Mouse (Mus musculus): ENCODE results near the gene Slco2a1. TPM values are rescaled to one million over a fixed set of nuclear protein-coding genes. Genes with fewer than 3 reads are reported as not detected.

The Slco2a1 gene
- polyA plus RNA-seq, 1 experiment from 2014 or later: 11.2 TPM

GRCm38 (mm10) chr9:102980420-102980819 is 8.1 kb upstream of the Slco2a1 start:
- no peak overlapping the region for H3K9ac ChIP-seq (replicated peaks)
- DNase-seq: no peak
- H3K4me3 ChIP-seq (ENCODE audit: low read depth, low read length): no peak overlapping the region
- no peaks in the 10 kb centered on the region for H3K9me3 ChIP-seq (ENCODE audit: low read length)
- H3K27ac ChIP-seq (ENCODE audit: low read depth): peak overlapping the region; percentile 67
- H3K36me3 ChIP-seq (replicated peaks; ENCODE audit: insufficient read depth, low read length): no peaks in the 10 kb centered on the region
- H3K4me2 ChIP-seq (ENCODE audit: low read depth, low read length): no peak overlapping the region
- WGBS (ENCODE audit: insufficient replicate concordance): 62% methylated on average over 5 of the region's 5 CpGs
- ATAC-seq: peak; percentile 67
- H3K27me3 ChIP-seq (ENCODE audit: insufficient read depth, low read length): no peaks in the 10 kb centered on the region
- H3K4me1 ChIP-seq (ENCODE audit: insufficient read depth): peaks cover 39% of the 10 kb centered on the region
- TF ChIP-seq CTCF (IDR thresholded peaks at IDR 0.05; ENCODE audit: low read depth) (no peak), EP300 (IDR thresholded peaks at IDR 0.05; ENCODE audit: low read depth) (no peak)

- no peak for ATAC-seq
- H3K27me3 ChIP-seq (ENCODE audit: insufficient read depth, low read length): no peaks in the 10 kb centered on the region
- no peak for TF ChIP-seq EP300 (IDR thresholded peaks at IDR 0.05; ENCODE audit: low read depth)
- TF ChIP-seq CTCF (IDR thresholded peaks at IDR 0.05; ENCODE audit: low read depth): no peak
- peaks cover 45% of the 10 kb centered on the region for H3K4me1 ChIP-seq (ENCODE audit: insufficient read depth)
- H3K36me3 ChIP-seq (replicated peaks; ENCODE audit: insufficient read depth, low read length): no peaks in the 10 kb centered on the region
- H3K4me2 ChIP-seq (ENCODE audit: low read depth, low read length): no peak overlapping the region
- no peak overlapping the region for H3K27ac ChIP-seq (ENCODE audit: low read depth)
- H3K9ac ChIP-seq (replicated peaks): no peak overlapping the region
- WGBS (ENCODE audit: insufficient replicate concordance): 82% methylated on average over 2 of the region's 2 CpGs
- no peak for DNase-seq
- no peak overlapping the region for H3K4me3 ChIP-seq (ENCODE audit: low read depth, low read length)
- no peaks in the 10 kb centered on the region for H3K9me3 ChIP-seq (ENCODE audit: low read length)
These were observed 6.7 kb upstream of the Slco2a1 start for GRCm38 (mm10) chr9:102981791-102982190.

- 51% methylated on average over 3 of the region's 3 CpGs for WGBS (ENCODE audit: insufficient replicate concordance)
- Histone ChIP-seq H3K4me2 (ENCODE audit: low read depth, low read length) (no peak overlapping the region), H3K9ac (replicated peaks) (no peak overlapping the region), H3K27ac (ENCODE audit: low read depth) (no peak overlapping the region), H3K4me3 (ENCODE audit: low read depth, low read length) (no peak overlapping the region), H3K9me3 (ENCODE audit: low read length) (no peaks in the 10 kb centered on the region), H3K4me1 (ENCODE audit: insufficient read depth) (peaks cover 45% of the 10 kb centered on the region), H3K36me3 (replicated peaks; ENCODE audit: insufficient read depth, low read length) (no peaks in the 10 kb centered on the region), H3K27me3 (ENCODE audit: insufficient read depth, low read length) (no peaks in the 10 kb centered on the region)
- ATAC-seq (no peak), DNase-seq (peak; percentile 64)
- no peak for TF ChIP-seq EP300 (IDR thresholded peaks at IDR 0.05; ENCODE audit: low read depth)
- TF ChIP-seq CTCF (IDR thresholded peaks at IDR 0.05; ENCODE audit: low read depth): no peak
These were observed 6.1 kb upstream of the Slco2a1 start for GRCm38 (mm10) chr9:102982376-102982775.

- Histone ChIP-seq H3K27me3 (ENCODE audit: insufficient read depth, low read length) (no peaks in the 10 kb centered on the region), H3K9me3 (ENCODE audit: low read length) (no peaks in the 10 kb centered on the region), H3K9ac (replicated peaks) (no peak overlapping the region), H3K36me3 (replicated peaks; ENCODE audit: insufficient read depth, low read length) (no peaks in the 10 kb centered on the region), H3K4me3 (ENCODE audit: low read depth, low read length) (no peak overlapping the region), H3K4me1 (ENCODE audit: insufficient read depth) (peaks cover 33% of the 10 kb centered on the region), H3K27ac (ENCODE audit: low read depth) (no peak overlapping the region), H3K4me2 (ENCODE audit: low read depth, low read length) (no peak overlapping the region)
- WGBS (ENCODE audit: insufficient replicate concordance): 45% methylated on average over 1 of the region's 1 CpGs
- ATAC-seq: peak; percentile 47; the same call in 1 of the 2 replicates
- DNase-seq: no peak
- TF ChIP-seq CTCF (IDR thresholded peaks at IDR 0.05; ENCODE audit: low read depth) (no peak), EP300 (IDR thresholded peaks at IDR 0.05; ENCODE audit: low read depth) (no peak; the same call in 1 of the 2 replicates)
These were observed 3.4 kb upstream of the Slco2a1 start for GRCm38 (mm10) chr9:102985111-102985510.

GRCm38 (mm10) chr9:102985939-102986338 is 2.6 kb upstream of the Slco2a1 start:
- Histone ChIP-seq H3K27ac (ENCODE audit: low read depth) (no peak overlapping the region), H3K36me3 (replicated peaks; ENCODE audit: insufficient read depth, low read length) (no peaks in the 10 kb centered on the region), H3K4me3 (ENCODE audit: low read depth, low read length) (no peak overlapping the region), H3K4me2 (ENCODE audit: low read depth, low read length) (no peak overlapping the region), H3K9me3 (ENCODE audit: low read length) (no peaks in the 10 kb centered on the region), H3K9ac (replicated peaks) (no peak overlapping the region), H3K27me3 (ENCODE audit: insufficient read depth, low read length) (no peaks in the 10 kb centered on the region), H3K4me1 (ENCODE audit: insufficient read depth) (peaks cover 25% of the 10 kb centered on the region)
- no peak for ATAC-seq
- no peak for DNase-seq
- WGBS (ENCODE audit: insufficient replicate concordance): 58% methylated on average over 4 of the region's 4 CpGs
- TF ChIP-seq EP300 (IDR thresholded peaks at IDR 0.05; ENCODE audit: low read depth): no peak

- Histone ChIP-seq H3K27ac (ENCODE audit: low read depth) (no peak overlapping the region), H3K4me3 (ENCODE audit: low read depth, low read length) (no peak overlapping the region), H3K27me3 (ENCODE audit: insufficient read depth, low read length) (no peaks in the 10 kb centered on the region), H3K36me3 (replicated peaks; ENCODE audit: insufficient read depth, low read length) (no peaks in the 10 kb centered on the region), H3K4me1 (ENCODE audit: insufficient read depth) (peaks cover 20% of the 10 kb centered on the region), H3K4me2 (ENCODE audit: low read depth, low read length) (no peak overlapping the region), H3K9me3 (ENCODE audit: low read length) (no peaks in the 10 kb centered on the region), H3K9ac (replicated peaks) (no peak overlapping the region)
- ATAC-seq (no peak), DNase-seq (no peak)
- TF ChIP-seq EP300 (IDR thresholded peaks at IDR 0.05; ENCODE audit: low read depth) (no peak), CTCF (IDR thresholded peaks at IDR 0.05; ENCODE audit: low read depth) (peak; percentile 41)
- 46% methylated on average over 6 of the region's 6 CpGs for WGBS (ENCODE audit: insufficient replicate concordance)
These were observed 2.0 kb downstream of the Slco2a1 start for GRCm38 (mm10) chr9:102990306-102991133.

Data from liver, postnatal 0 days (tissue).